Mouse (Mus musculus) embryonic facial prominence, embryonic 15.5 days (tissue): Measurements from ENCODE around the gene Olfr1189. TPM values are rescaled to one million over a fixed set of nuclear protein-coding genes. Genes with fewer than 3 reads are reported as not detected.
"Not testable (repeated sequence)": the region's sequence is repeated elsewhere in the genome, so short reads cannot be mapped to it uniquely, and the experiment has no call there.

Experiments
- ATAC-seq: fragments of 200-750 bp; cut with Nextera tagmentation; 2 replicates; pipeline ENCODE4 v1.8.0; 2017; ENCODE audit warnings: low read depth, moderate TSS enrichment; ENCODE audit not compliant: insufficient number of reproducible peaks, low FRiP score, low TSS enrichment
- H3K27ac ChIP-seq: fragments of 300-500 bp; sonication (generic); replicated peaks from 2 replicates; pipeline ENCODE4 v1.5.1; 2015; ENCODE audit warnings: mild to moderate bottlenecking, inconsistent platforms
- H3K27me3 ChIP-seq: fragments of 300-500 bp; sonication (generic); 2 replicates; pipeline ENCODE4 v1.6.1; 2015; ENCODE audit warnings: inconsistent platforms
- H3K36me3 ChIP-seq: fragments of 300-500 bp; sonication (generic); 2 replicates; pipeline ENCODE4 v1.6.1; 2015; ENCODE audit warnings: mild to moderate bottlenecking, inconsistent platforms
- H3K4me1 ChIP-seq: fragments of 300-500 bp; sonication (generic); 2 replicates; pipeline ENCODE4 v1.6.1; 2015; ENCODE audit warnings: inconsistent platforms
- H3K4me2 ChIP-seq: fragments of 300-500 bp; sonication (generic); replicated peaks from 2 replicates; pipeline ENCODE4 v1.6.1; 2015; ENCODE audit warnings: mild to moderate bottlenecking, inconsistent platforms
- H3K4me3 ChIP-seq: fragments of 300-500 bp; sonication (generic); replicated peaks from 2 replicates; pipeline ENCODE4 v1.5.1; 2015; ENCODE audit warnings: mild to moderate bottlenecking, inconsistent platforms
- H3K9ac ChIP-seq: fragments of 300-500 bp; sonication (generic); 2 replicates; pipeline ENCODE4 v1.6.1; 2015; ENCODE audit warnings: inconsistent platforms
- H3K9me3 ChIP-seq: fragments of 300-500 bp; sonication (generic); replicated peaks from 2 replicates; pipeline ENCODE4 v1.6.1; 2016; ENCODE audit warnings: inconsistent platforms
- WGBS: fragments of 180-500 bp; shearing (Covaris S2); methylation state at CpG from one replicate; pipeline ENCODE4 v1.1.7; 2015; 5-methylcytosine and 5-hydroxymethylcytosine counted together
- polyA plus RNA-seq: library from polyadenylated mRNA; unstranded; fragments of >200 nt; fragmentation: Nextera tagmentation; extraction: Ambion mirVana; gene quantifications from 2 replicates; pipeline ENCODE4 v1.2.1, GENCODE M21; 2015

Gene Olfr1189
- polyA plus RNA-seq: not detected in 2 replicates

DNA sequence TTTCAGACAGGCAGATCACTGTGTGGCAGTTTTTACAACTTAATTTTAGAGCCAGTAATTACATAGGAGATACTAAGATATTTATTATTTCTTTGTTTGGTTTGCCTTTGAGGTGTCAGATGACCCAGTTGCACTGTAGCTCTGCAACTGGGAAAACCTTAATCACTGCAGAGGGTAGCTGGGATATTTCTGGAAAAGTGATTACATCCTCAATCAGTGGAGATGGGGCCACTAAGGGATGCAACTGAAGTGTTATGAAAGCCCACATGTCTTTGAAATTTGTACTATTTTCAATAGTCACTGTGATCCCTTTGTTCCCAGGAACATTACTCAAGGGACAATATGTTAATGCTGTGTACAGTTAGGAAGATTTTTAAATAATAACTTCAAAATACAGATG is at the start of gene Olfr1189:
TSS of gene Olfr1189 (plus strand) at position 301 of the 400 bp plus-strand sequence.
- Histone ChIP-seq H3K4me1 (no peaks in the 10 kb centered on the region), H3K9ac (no peak within 1 kb of the TSS), H3K27ac (no peak within 1 kb of the TSS), H3K36me3 (no peaks in the 10 kb centered on the region), H3K27me3 (no peaks in the 10 kb centered on the region), H3K4me3 (no peak within 1 kb of the TSS), H3K4me2 (no peak within 1 kb of the TSS), H3K9me3 (no peaks in the 10 kb centered on the region)
- no peak for ATAC-seq

DNA sequence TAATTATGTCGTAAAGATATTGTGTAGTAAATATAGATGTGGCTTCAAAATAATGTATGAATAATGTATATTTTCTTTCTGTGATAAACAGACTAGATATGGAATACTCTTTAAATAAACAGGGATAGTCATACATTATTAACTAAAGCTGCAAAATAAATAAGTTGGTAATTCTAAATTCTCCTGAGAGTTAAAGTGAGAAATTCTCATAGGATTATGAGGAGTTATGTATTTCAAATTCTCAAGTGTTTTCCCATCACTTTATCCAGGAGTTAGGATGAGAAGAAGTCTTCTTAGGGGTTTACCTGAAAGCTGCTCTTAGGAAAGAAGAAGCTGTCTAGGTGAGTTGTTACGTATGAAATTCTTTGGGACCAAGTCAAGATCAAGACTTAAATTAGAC is 29.6 kb upstream of the Olfr1189 start, which contains the start of gene Olfr1188:
TSS of gene Olfr1188 (plus strand) at position 301 of the 400 bp plus-strand sequence.
- Histone ChIP-seq H3K27me3 (no peaks in the 10 kb centered on the region), H3K4me2 (no peak within 1 kb of the TSS), H3K4me3 (no peak within 1 kb of the TSS), H3K9me3 (no peaks in the 10 kb centered on the region), H3K36me3 (no peaks in the 10 kb centered on the region), H3K9ac (no peak within 1 kb of the TSS), H3K4me1 (no peaks in the 10 kb centered on the region), H3K27ac (no peak within 1 kb of the TSS)
- ATAC-seq: no peak
- WGBS: 85% methylated on average over 2 of the region's 2 CpGs

GRCm38 (mm10) chr2:88572696-88573095 is 13.6 kb upstream of the Olfr1189 start:
- not testable (repeated sequence) for H3K27ac ChIP-seq, ATAC-seq, H3K27me3 ChIP-seq, H3K4me2 ChIP-seq, H3K4me1 ChIP-seq, H3K9me3 ChIP-seq, H3K36me3 ChIP-seq, H3K4me3 ChIP-seq, H3K9ac ChIP-seq
- WGBS: 90% methylated on average over 12 of the region's 12 CpGs

GRCm38 (mm10) chr2:88640242-88640641 is 54.0 kb downstream of the Olfr1189 start, which contains the start of gene Olfr1191-ps1:
Gene Olfr1191-ps1, plus strand, starts transcription at chr2:88640542.
- not testable (repeated sequence) for H3K9ac ChIP-seq, H3K36me3 ChIP-seq, H3K4me1 ChIP-seq, H3K4me3 ChIP-seq, H3K9me3 ChIP-seq, ATAC-seq, H3K27ac ChIP-seq, H3K4me2 ChIP-seq, H3K27me3 ChIP-seq
- WGBS: 81% methylated on average over 1 of the region's 1 CpGs

Other genes starting within 250 kb of the Olfr1189 start
- 0.40 and 0.41 TPM in 2 replicates for gene Olfr1176, start 249.7 kb upstream of the Olfr1189 start, polyA plus RNA-seq
- gene Olfr1177-ps, start 240.0 kb upstream of the Olfr1189 start, polyA plus RNA-seq: 0.13 and 0.23 TPM in 2 replicates
- gene Olfr1178, start 199.4 kb upstream of the Olfr1189 start, polyA plus RNA-seq: not detected in 2 replicates
- gene Olfr1179, start 180.0 kb upstream of the Olfr1189 start, polyA plus RNA-seq: not detected in 2 replicates
- not detected in 2 replicates for gene Olfr1180, start 167.3 kb upstream of the Olfr1189 start, polyA plus RNA-seq
- gene Olfr1181, start 160.3 kb upstream of the Olfr1189 start, polyA plus RNA-seq: not detected in 2 replicates
- not detected in 2 replicates for gene Gm13757, start 137.3 kb upstream of the Olfr1189 start, polyA plus RNA-seq
- gene Olfr1183, start 131.6 kb upstream of the Olfr1189 start, polyA plus RNA-seq: not detected in 2 replicates
- not detected in 2 replicates for gene Olfr1184, start 102.9 kb upstream of the Olfr1189 start, polyA plus RNA-seq
- gene Olfr1185-ps1, start 93.1 kb upstream of the Olfr1189 start, polyA plus RNA-seq: not detected in 2 replicates
- gene Olfr1186, start 67.9 kb upstream of the Olfr1189 start, polyA plus RNA-seq: not detected in 2 replicates
- gene Olfr1188, start 29.5 kb upstream of the Olfr1189 start, polyA plus RNA-seq: not detected in 2 replicates
- gene Olfr1191-ps1, start 54.1 kb downstream of the Olfr1189 start, polyA plus RNA-seq: not detected in 2 replicates
- gene Olfr1192-ps1, start 62.1 kb downstream of the Olfr1189 start, polyA plus RNA-seq: 0.04 TPM in 1 of 2 replicates, not detected in the other
- gene Olfr1193, start 89.2 kb downstream of the Olfr1189 start, polyA plus RNA-seq: not detected in 2 replicates
- not detected in 2 replicates for gene Olfr1195, start 102.7 kb downstream of the Olfr1189 start, polyA plus RNA-seq
- not detected in 2 replicates for gene Olfr1196, start 118.1 kb downstream of the Olfr1189 start, polyA plus RNA-seq
- not detected in 2 replicates for gene Olfr1197, start 145.9 kb downstream of the Olfr1189 start, polyA plus RNA-seq
- gene Olfr1198, start 164.9 kb downstream of the Olfr1189 start, polyA plus RNA-seq: 0.18 TPM in 1 of 2 replicates, not detected in the other
- not detected in 2 replicates for gene Olfr1199, start 174.0 kb downstream of the Olfr1189 start, polyA plus RNA-seq
- gene Olfr1200, start 184.0 kb downstream of the Olfr1189 start, polyA plus RNA-seq: not detected in 2 replicates
- gene Olfr1201, start 206.6 kb downstream of the Olfr1189 start, polyA plus RNA-seq: not detected in 2 replicates
- not detected in 2 replicates for gene Olfr1202, start 228.0 kb downstream of the Olfr1189 start, polyA plus RNA-seq
- gene Olfr1205, start 243.3 kb downstream of the Olfr1189 start, polyA plus RNA-seq: not detected in 2 replicates